Mouse (Mus musculus) lung, postnatal 36 days (tissue): ENCODE measurements around the gene Chd2.

Source experiments
- DNase-seq: peaks from one replicate; pipeline ENCODE4 v3.0.0; 2022; ENCODE audit warnings: mixed read lengths

Chd2 gene

DNA sequence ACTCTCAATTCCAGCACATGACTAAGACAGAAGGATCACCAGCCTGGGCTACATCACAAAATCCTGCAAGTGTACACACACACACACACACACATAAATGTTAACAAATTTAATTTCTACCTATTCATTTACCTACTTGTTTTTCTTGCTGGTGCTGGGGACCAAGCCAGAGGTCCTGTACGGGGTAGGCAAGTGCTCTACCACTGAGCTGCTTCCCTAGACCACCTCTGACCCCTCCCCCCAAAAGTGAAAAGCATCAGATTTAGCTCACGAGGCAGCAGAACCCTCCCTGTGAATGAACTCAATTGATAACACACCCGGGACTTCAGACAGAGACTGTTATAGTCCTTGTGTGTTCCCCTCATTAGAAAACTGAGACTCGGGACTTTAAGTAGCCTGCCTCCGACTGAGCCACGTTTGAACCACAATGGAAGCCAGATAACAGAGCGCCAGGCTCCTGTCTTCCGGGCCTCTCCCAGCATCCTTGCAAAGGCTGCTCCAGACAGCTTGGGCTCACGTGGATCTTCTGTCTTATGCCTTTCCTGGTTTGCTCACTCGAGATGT, 19.9 kb upstream of the Chd2 start:
- no peak for DNase-seq

DNA sequence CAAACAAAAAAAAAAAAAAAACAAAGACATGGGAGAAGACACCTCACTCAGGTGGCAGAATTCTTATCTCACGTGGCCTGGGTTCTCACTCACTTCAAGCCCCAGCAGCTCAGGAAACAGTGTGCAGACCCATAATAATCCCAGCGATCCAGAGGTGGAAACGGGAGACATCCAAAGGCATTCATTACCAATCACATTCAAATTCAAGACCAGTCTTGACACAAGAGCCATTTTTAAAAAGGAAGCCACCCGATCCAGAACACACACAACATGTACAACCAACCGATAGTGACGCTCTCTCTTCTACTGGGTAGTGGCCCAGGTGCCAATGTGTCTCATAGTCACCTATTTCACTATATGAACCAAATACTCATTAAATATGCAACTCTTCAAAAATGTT, 19.2 kb upstream of the Chd2 start:
- no peak for DNase-seq

GRCm38 (mm10) chr7:73559853-73560190, 18.2 kb upstream of the Chd2 start:
- no peak for DNase-seq

DNA sequence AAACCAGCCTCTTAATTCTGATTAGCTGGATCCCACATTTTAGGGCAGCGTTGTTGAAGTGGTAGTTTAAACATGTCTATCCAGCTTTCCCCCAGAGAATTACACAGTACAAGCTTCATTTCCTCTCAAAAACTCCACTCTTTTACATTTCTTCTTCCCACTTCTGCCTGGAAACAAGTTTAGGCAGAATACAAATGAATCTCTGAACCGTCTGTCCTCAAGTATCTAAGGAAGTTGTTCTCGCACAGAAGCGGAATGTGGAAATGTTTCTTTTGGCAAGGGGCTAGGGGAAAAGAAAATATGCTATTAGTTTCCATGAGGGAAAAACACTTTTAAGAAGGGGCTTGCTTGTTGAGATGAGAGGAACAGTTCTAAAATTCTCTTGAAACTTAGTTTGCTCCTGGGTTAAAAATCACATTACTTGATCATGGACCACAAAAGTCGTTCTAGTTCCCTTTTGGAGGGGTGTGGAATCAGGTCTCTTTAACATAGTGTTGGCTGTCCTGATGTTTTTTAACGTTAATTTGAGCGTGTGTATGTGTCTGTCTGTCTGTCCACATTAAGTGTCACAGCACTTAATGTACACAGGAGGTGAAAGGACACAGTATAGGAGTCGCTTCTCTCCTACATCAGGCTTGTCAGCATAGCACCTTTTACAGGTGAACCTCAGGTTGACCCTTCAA, 17.7 kb upstream of the Chd2 start:
- peak; percentile 58 for DNase-seq

GRCm38 (mm10) chr7:73558293-73559169, 16.9 kb upstream of the Chd2 start:
- DNase-seq: peak; percentile 100

DNA sequence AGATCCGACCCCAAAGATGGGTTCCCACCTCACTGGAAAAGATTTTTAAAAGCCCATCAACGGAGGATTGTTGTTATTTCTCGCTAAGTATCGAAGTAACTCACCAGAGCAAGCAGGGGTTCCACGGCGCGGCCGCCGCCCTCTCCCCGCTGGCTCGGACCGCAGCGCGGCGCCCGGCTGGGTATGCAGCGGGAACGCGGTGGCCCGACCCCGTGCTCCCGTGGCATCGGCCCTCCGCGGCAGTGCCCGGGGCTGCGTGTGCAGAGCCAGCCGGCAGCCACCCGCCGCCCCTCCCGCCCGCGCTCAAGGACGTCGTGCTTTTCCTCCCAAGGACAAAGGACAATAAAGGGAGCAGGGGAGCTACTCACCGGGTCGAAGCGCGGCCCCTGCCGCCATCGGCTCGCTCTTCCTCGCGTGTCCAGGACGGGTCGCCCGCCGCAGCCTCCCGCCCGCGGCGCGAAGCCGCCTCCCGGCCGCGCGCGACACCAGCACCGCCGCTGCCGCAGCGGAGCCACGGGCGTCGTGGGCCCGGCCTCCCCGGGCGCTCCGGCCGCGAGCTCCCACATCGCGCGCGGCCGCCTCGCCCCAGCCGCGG, 16.1 kb upstream of the Chd2 start:
- peak; percentile 46 for DNase-seq

- peak; percentile 37 for DNase-seq
Observed at GRCm38 (mm10) chr7:73556688-73557667, 15.3 kb upstream of the Chd2 start.

GRCm38 (mm10) chr7:73555918-73556580, 14.4 kb upstream of the Chd2 start:
- no peak for DNase-seq

DNA sequence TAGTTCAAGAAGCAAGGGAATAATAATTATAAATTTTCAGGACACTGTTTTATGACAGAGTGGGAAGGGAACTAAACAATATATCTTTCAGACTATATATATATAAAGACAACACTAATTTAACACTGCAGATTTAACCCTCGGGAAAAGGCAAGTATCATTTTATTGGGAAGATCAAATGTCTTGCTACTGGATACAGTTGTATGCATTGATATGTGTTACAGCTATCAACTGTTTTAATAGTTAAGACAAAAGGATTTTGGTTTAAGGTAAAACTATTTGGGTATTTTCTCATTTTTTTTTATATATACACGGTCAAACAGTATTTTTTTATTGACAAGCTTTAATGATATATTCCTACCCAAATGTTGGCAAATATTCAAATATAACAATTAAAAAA, 13.2 kb upstream of the Chd2 start:
- DNase-seq: no peak

GRCm38 (mm10) chr7:73553160-73553559, 11.5 kb upstream of the Chd2 start:
- no peak for DNase-seq

GRCm38 (mm10) chr7:73552054-73552750, 10.6 kb upstream of the Chd2 start:
- no peak for DNase-seq

- no peak for DNase-seq
Observed at GRCm38 (mm10) chr7:73551370-73551769, 9.7 kb upstream of the Chd2 start.

DNA sequence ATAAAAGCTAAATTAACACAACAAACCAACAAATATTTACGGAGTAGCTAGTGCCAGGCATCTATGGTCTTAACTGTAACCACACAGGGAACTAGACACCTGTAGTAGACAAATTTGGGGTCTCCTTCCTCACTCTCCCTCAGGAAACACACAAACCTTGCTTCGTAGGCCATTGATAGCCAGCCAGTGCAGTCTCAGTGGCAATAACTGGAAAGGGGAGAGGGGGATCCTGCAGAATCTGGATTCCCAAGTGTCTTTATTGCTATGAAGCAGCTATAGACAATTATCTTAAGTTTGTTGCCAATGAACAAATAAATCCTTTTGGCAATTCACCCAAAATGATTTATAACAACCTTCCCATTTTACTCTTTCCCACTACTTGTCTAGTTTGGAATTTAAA, 6.4 kb upstream of the Chd2 start:
- no peak for DNase-seq

- DNase-seq: no peak
Observed at GRCm38 (mm10) chr7:73546561-73547510, 5.2 kb upstream of the Chd2 start.

- DNase-seq: no peak
Observed at GRCm38 (mm10) chr7:73545004-73545403, 3.4 kb upstream of the Chd2 start.

GRCm38 (mm10) chr7:73542131-73542853, 662 bp upstream of the Chd2 start:
- no peak for DNase-seq

DNA sequence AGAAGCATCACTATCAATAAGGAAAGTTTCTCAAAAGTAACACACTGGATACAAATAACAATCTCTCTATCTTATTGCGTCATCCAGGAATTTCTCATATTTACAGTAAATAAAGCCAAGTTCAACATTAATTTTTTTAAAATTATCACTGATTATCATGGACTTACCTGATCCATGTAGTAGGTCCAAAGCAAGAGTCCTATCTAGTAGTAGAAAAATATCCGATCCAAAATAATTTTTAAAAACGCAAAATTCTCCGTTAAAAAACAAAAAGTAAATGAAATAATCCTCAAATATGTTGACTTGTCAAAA, 595 bp downstream of the Chd2 start:
- DNase-seq: no peak

- DNase-seq: no peak
Observed at GRCm38 (mm10) chr7:73540202-73541078, 1.2 kb downstream of the Chd2 start.
